Mouse (Mus musculus): Measurements from ENCODE around the gene Uhrf1. TPM values are rescaled to one million over a fixed set of nuclear protein-coding genes. Genes with fewer than 3 reads are reported as not detected.

The Uhrf1 gene
- polyA plus RNA-seq, 1 experiment from 2014 or later = 51.3 TPM

DNA sequence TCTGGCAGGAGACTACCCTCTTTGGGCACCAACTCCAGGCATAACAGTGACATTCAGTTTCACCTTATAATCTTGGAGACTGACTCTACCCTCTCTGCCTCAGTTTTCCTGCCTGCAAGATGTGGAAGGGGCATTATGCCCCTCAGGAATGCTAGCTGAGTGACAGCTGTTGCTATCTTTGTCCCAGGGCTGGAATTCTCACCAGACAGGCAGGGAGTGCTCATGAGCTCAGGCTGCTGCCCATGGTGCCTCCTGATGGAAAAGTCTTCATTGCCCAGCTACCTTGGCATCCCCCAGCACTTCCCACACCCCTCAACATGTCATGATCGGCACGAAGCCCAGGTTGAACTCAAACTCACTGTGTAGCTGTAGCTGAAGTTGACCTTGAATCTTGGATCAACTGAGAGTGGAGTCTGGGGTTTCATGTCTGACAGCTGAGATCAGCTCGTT lies 40.5 kb upstream of the Uhrf1 start:
- H3K4me1 ChIP-seq (replicated peaks) = peaks cover 67% of the 10 kb centered on the region
- H3K27ac ChIP-seq = peak overlapping the region; percentile 85
- H3K9ac ChIP-seq = no peak overlapping the region
- 58% methylated on average over 3 of the region's 3 CpGs for WGBS
- peak overlapping the region; percentile 31 for H3K4me2 ChIP-seq
- peak; percentile 41; the same call in 1 of the 2 replicates for ATAC-seq (replicated peaks; ENCODE audit: insufficient number of reproducible peaks, insufficient read depth, low FRiP score, low read depth)
- no peaks in the 10 kb centered on the region for H3K27me3 ChIP-seq
- peaks cover 30% of the 10 kb centered on the region for H3K36me3 ChIP-seq
- no peaks in the 10 kb centered on the region for H3K9me3 ChIP-seq (replicated peaks)
- H3K4me3 ChIP-seq = no peak overlapping the region

DNA sequence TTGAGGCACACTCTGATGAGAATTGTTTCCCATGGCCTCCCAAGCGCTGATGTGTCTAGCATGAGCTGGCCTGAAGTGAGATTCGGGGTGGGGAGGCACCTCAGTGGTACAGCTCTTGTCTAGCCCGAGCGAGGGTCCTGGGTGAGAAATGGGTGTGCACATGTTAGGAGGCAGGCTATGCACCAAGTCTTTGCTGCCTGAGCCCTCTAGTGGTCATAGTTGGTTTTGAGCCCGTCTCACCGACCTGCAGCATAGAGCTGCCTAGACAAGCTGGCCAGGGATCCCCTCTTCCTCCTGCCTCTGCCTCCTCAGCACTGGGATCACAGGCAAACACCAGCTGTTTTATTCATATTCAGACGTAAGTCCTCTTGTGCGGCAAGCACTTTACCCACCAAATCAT lies 39.1 kb upstream of the Uhrf1 start:
- H3K9ac ChIP-seq = no peak overlapping the region
- no peaks in the 10 kb centered on the region for H3K27me3 ChIP-seq
- 0 out of 2 replicates have a peak, but pooled peaks have one; percentile 24 for ATAC-seq (replicated peaks; ENCODE audit: insufficient number of reproducible peaks, insufficient read depth, low FRiP score, low read depth)
- H3K27ac ChIP-seq = peak overlapping the region; percentile 34; the same call in 1 of the 2 replicates
- no peak overlapping the region for H3K4me3 ChIP-seq
- no peak overlapping the region for H3K4me2 ChIP-seq
- H3K36me3 ChIP-seq = peaks cover 25% of the 10 kb centered on the region
- 24% methylated on average over 8 of the region's 8 CpGs for WGBS
- peaks cover 53% of the 10 kb centered on the region for H3K4me1 ChIP-seq (replicated peaks)
- no peaks in the 10 kb centered on the region for H3K9me3 ChIP-seq (replicated peaks)

DNA sequence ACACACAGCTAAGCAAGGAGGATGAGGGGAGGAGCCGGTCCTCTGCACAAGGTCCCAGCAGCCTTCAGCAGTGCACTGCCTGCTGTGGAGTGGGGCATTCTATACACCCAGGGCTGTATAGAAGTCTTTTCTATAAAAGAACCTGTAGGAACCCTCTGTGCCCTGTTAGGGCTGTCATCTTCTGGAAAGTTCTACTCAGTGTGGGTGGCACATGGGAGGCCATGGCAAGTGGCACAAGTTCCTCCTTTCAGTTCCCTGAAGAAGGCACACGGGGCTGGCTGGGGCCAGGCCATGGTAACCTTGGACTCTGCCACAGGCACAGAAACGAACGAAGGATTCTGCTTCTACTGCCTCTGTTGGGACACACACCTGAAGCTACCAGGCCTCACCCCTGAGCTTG lies 38.1 kb upstream of the Uhrf1 start:
- H3K4me3 ChIP-seq = no peak overlapping the region
- peaks cover 18% of the 10 kb centered on the region for H3K36me3 ChIP-seq
- no peak for ATAC-seq (replicated peaks; ENCODE audit: insufficient number of reproducible peaks, insufficient read depth, low FRiP score, low read depth)
- no peaks in the 10 kb centered on the region for H3K27me3 ChIP-seq
- H3K4me2 ChIP-seq = no peak overlapping the region
- H3K9ac ChIP-seq = no peak overlapping the region
- no peaks in the 10 kb centered on the region for H3K9me3 ChIP-seq (replicated peaks)
- H3K27ac ChIP-seq = no peak overlapping the region
- H3K4me1 ChIP-seq (replicated peaks) = peaks cover 48% of the 10 kb centered on the region
- 90% methylated on average over 4 of the region's 4 CpGs for WGBS

DNA sequence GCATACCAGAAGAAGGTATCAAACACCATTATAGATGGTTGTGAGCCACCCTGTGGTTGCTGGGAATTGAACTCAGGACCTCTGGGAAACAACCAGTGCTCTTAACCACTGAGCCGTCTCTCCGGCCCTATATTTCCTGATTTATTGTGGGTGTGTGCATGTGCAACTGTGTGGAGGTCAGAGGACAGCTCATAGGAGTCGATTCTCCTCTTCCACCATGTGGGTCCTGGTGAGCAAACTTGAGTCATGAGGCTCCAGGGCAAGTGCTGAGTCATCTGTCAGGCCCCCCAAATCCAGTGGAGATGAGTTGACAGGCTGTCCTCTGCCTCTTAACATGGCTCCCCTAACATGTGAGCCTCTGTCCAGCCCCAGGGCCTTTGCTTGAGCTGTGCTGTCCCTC lies 37.3 kb upstream of the Uhrf1 start:
- no peak overlapping the region for H3K4me3 ChIP-seq
- H3K36me3 ChIP-seq = peaks cover 18% of the 10 kb centered on the region
- no peak overlapping the region for H3K9ac ChIP-seq
- 84% methylated on average over 3 of the region's 3 CpGs for WGBS
- no peak overlapping the region for H3K4me2 ChIP-seq
- H3K27ac ChIP-seq = no peak overlapping the region
- H3K27me3 ChIP-seq = no peaks in the 10 kb centered on the region
- H3K9me3 ChIP-seq (replicated peaks) = no peaks in the 10 kb centered on the region
- H3K4me1 ChIP-seq (replicated peaks) = peaks cover 40% of the 10 kb centered on the region
- ATAC-seq (replicated peaks; ENCODE audit: insufficient number of reproducible peaks, insufficient read depth, low FRiP score, low read depth) = no peak

DNA sequence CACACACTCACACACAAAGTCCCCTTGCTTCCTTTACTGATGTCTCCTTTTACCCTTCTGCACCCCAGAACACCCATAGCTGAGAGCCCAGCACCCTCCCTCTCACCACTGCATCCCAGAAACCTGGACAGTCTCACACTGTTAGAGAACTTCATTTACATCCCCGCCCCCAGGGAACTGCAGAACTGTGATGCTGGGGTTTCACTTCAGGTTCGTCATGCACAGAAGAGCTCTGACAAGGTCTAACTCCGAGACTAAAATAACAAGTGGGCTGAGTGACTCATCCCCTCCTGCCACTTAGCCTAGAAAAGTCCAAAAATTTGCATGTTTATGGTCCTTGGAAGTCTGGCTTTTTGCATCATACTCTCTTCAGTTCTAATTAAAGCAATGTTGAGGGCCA lies 36.9 kb upstream of the Uhrf1 start:
- Histone ChIP-seq H3K4me2 (no peak overlapping the region), H3K27ac (no peak overlapping the region), H3K4me1 (replicated peaks) (peaks cover 36% of the 10 kb centered on the region), H3K4me3 (no peak overlapping the region), H3K9ac (no peak overlapping the region; the same call in 1 of the 2 replicates), H3K27me3 (no peaks in the 10 kb centered on the region), H3K9me3 (replicated peaks) (no peaks in the 10 kb centered on the region), H3K36me3 (peaks cover 19% of the 10 kb centered on the region)
- ATAC-seq (replicated peaks; ENCODE audit: insufficient number of reproducible peaks, insufficient read depth, low FRiP score, low read depth) = no peak
- WGBS = 37% methylated on average over 3 of the region's 3 CpGs

DNA sequence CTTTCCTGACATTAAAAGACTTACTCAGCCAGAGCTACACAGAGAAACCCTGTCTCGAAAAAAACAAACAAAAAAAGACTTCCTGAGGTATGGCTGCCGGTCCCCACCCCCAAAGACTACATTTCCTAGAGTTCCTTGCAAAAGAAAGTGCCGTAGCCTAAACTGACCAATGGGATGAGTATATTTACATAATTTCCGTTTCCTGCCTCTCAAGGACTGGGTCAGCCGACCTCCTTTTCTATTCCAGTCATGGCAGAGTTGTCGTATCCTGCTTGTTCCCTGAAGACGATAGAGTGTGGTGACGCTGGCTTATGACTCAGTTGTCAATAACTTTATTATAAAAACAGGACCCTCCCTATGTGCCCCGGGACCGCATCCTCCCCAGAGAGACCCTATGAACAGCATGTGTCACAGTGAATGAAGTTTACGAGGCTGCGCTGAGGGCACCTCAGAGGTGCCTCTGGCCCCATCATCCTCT lies 33.9 kb upstream of the Uhrf1 start:
- Histone ChIP-seq H3K36me3 (peaks cover 24% of the 10 kb centered on the region), H3K9ac (peak overlapping the region; percentile 40), H3K27me3 (no peaks in the 10 kb centered on the region), H3K4me3 (peak overlapping the region; percentile 47), H3K27ac (peak overlapping the region; percentile 87), H3K4me2 (peak overlapping the region; percentile 69), H3K9me3 (replicated peaks) (no peaks in the 10 kb centered on the region), H3K4me1 (replicated peaks) (peaks cover 22% of the 10 kb centered on the region)
- peak; percentile 82 for ATAC-seq (replicated peaks; ENCODE audit: insufficient number of reproducible peaks, insufficient read depth, low FRiP score, low read depth)
- WGBS = 19% methylated on average over 12 of the region's 12 CpGs

DNA sequence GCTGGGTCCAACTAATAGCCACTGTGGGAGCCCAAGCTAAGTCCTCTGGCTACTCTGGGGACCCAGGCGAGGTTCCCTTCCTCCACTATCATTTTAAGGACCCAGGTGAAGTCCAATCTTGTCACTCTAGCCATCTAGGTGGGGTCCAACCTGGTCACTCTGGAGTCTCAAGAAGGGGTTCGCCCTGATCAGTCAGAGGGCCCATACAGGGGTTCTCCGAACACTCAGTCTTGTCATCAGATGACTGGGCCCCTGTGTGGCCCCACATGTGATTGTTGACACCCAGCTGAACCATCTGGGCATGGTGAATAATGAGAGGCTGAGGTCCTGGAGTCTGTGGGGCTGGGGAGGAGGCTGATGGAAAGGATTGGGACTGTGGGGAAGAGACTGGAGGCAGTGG lies 33.4 kb upstream of the Uhrf1 start:
- Histone ChIP-seq H3K4me3 (no peak overlapping the region), H3K4me2 (peak overlapping the region; percentile 69), H3K27me3 (no peaks in the 10 kb centered on the region), H3K9me3 (replicated peaks) (no peaks in the 10 kb centered on the region), H3K36me3 (peaks cover 25% of the 10 kb centered on the region), H3K27ac (peak overlapping the region; percentile 87), H3K9ac (no peak overlapping the region), H3K4me1 (replicated peaks) (peaks cover 26% of the 10 kb centered on the region)
- no peak for ATAC-seq (replicated peaks; ENCODE audit: insufficient number of reproducible peaks, insufficient read depth, low FRiP score, low read depth)
- WGBS = 78% methylated on average over 3 of the region's 3 CpGs

DNA sequence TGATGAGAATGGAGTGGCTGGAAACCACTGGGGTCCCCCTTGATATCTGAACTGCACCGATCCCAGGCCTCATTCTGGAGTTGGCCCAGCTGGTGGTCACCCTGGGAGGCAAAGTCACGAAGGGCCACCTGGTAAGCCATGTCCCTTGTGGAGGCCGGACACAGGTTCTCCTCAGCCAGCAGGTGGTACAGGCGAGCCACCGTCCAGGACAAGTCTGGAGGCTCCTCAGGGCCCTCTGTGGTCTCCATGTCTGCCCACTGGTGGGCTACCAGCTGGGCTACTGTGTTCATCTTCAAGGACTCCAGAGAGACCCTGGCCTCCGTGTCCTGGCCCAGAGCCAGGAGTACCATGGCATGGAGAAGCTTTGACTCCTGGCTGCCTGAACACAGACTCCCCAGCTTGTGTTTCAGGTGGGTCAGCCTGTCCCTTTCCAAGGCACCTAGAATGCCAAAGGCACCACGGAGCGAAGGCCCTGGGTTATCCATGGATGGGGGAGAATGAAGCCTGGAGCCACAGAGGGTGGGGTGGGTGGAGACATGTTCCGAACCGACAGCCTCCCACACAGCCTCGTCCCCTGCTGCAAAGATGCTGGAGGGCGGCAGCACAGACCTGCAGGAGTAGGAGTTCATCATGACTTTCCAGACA lies 31.4 kb upstream of the Uhrf1 start:
- Histone ChIP-seq H3K9ac (no peak overlapping the region), H3K9me3 (replicated peaks) (no peaks in the 10 kb centered on the region), H3K27ac (no peak overlapping the region), H3K4me2 (no peak overlapping the region), H3K36me3 (peaks cover 25% of the 10 kb centered on the region), H3K27me3 (no peaks in the 10 kb centered on the region), H3K4me1 (replicated peaks) (peaks cover 21% of the 10 kb centered on the region), H3K4me3 (no peak overlapping the region)
- no peak for ATAC-seq (replicated peaks; ENCODE audit: insufficient number of reproducible peaks, insufficient read depth, low FRiP score, low read depth)
- 87% methylated on average over 12 of the region's 12 CpGs for WGBS

DNA sequence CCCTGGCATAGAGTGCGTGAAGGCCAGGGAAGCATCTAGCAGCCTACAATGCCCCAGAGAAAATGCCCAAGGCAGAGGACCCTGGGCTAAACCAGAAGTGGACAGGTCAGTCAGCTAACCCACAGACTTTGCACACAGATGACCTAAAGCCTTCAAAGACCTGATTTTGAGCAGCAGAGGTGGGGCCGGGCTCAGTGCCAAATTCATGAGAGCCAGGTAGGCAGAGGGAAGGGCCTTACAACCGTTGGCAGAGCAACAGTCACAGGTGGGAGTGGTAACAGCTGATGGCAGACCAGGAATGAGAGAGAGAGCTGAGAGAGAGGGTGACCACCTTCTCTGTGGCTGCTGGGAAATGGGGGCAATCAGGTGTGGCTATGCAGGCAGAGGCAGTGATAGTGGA lies 30.5 kb upstream of the Uhrf1 start:
- H3K9ac ChIP-seq = no peak overlapping the region
- H3K4me1 ChIP-seq (replicated peaks) = peaks cover 27% of the 10 kb centered on the region
- peak overlapping the region; percentile 5; the same call in 1 of the 2 replicates for H3K27ac ChIP-seq

DNA sequence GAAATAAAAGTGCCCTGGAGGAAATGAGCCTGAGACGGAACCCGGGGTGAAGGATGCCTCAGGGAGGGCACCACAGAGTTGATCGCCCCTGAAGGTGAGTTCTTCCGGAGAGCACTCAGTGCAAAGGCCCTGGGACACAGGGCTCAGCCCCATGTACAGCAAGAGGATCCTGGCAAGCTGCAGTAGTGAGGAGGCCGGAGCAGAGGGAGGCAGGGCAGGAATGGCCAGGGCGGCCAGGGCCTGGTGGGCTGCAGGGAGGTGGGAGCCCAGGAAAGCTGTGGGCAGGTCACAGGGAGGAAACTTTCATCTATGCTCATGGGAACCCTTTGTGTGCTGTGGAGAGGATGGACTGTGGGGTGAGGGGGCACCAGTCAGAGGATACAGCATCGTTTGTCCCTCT lies 29.6 kb upstream of the Uhrf1 start:
- H3K4me2 ChIP-seq = no peak overlapping the region
- no peak overlapping the region for H3K9ac ChIP-seq
- H3K4me1 ChIP-seq (replicated peaks) = peaks cover 33% of the 10 kb centered on the region
- ATAC-seq (replicated peaks; ENCODE audit: insufficient number of reproducible peaks, insufficient read depth, low FRiP score, low read depth) = no peak
- H3K27me3 ChIP-seq = no peaks in the 10 kb centered on the region
- no peaks in the 10 kb centered on the region for H3K9me3 ChIP-seq (replicated peaks)
- H3K27ac ChIP-seq = no peak overlapping the region
- 68% methylated on average over 7 of the region's 7 CpGs for WGBS
- peaks cover 25% of the 10 kb centered on the region for H3K36me3 ChIP-seq
- no peak overlapping the region for H3K4me3 ChIP-seq

More for the DNA sequence above, 30.5 kb upstream of the Uhrf1 start:
- WGBS = 73% methylated on average over 3 of the region's 3 CpGs
- H3K36me3 ChIP-seq = peaks cover 25% of the 10 kb centered on the region
- H3K4me3 ChIP-seq = no peak overlapping the region
- H3K9me3 ChIP-seq (replicated peaks) = no peaks in the 10 kb centered on the region
- no peak overlapping the region for H3K4me2 ChIP-seq
- no peaks in the 10 kb centered on the region for H3K27me3 ChIP-seq
- no peak for ATAC-seq (replicated peaks; ENCODE audit: insufficient number of reproducible peaks, insufficient read depth, low FRiP score, low read depth)

DNA sequence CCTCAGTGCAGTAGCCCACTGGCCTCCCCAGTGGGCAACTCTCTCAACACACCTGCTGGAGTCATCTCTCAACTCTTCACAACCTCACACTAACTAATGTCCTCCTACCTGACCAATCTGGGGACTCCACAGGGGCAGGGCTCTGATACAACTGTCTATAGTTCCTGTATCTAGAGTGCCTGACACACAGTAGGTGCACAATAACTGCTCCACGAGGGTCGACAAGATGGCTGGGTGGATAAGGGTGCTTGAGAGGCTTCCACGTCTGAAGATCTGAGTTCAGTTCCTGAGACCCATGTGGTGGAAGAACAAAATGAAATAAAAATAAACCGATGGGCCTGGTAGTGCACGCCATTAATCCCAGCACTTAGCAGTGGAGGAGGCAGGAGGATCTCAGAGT lies 29.1 kb upstream of the Uhrf1 start:
- Histone ChIP-seq H3K9me3 (replicated peaks) (no peaks in the 10 kb centered on the region), H3K36me3 (peaks cover 27% of the 10 kb centered on the region)
- ATAC-seq (replicated peaks; ENCODE audit: insufficient number of reproducible peaks, insufficient read depth, low FRiP score, low read depth) = no peak

More for the DNA sequence above, 29.1 kb upstream of the Uhrf1 start:
- H3K9ac ChIP-seq = no peak overlapping the region
- H3K4me1 ChIP-seq (replicated peaks) = peaks cover 33% of the 10 kb centered on the region
- 80% methylated on average over 5 of the region's 5 CpGs for WGBS
- no peak overlapping the region for H3K4me3 ChIP-seq
- 0 out of 2 replicates have a peak overlapping the region, but pooled peaks have one; percentile 13 for H3K4me2 ChIP-seq
- no peak overlapping the region for H3K27ac ChIP-seq
- H3K27me3 ChIP-seq = no peaks in the 10 kb centered on the region

Measured in heart, embryonic 15.5 days (tissue).